Mouse (Mus musculus): ENCODE measurements at regions not wholly inside any gene's neighbourhood (a gene's known extent, or its start where the extent isn't known, plus 50 kb on each side); places are given as distances from the start of the nearest gene placed in this dataset.

DNA sequence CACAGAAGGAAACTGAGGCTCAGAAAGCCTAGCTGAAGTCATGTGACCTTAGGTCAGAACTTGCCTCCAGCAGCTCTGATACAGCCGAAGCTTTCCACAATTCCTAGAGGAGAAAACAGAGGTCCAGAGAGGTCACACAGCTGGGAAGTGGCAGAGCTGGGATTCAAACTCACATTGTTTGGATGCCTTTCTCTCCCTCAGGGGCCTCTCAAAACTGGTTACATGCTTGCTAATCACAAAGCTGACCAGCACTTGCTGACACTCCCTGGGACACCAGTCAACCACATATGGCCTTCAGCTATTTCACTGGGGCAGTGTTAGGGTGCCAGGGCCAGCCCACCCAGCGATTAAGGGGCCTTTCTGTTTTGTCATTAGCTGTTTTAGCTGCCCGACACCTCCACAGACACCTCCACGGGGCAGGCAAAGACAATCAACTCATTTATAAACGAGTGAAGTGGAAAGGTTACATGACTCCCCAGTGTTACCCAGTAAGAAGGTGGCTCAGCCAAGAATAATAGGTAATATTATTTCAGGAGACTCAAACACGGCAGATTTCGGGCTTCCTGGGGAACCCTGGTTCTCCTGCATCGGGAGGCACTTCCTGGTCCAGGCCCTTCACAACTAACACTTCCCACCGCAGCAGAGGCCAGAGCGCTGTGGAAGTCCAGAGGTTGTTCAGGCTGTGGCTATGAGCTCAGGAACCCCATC lies 71.4 kb downstream of the 2410131K14Rik start:
- no peak for DNase-seq

DNA sequence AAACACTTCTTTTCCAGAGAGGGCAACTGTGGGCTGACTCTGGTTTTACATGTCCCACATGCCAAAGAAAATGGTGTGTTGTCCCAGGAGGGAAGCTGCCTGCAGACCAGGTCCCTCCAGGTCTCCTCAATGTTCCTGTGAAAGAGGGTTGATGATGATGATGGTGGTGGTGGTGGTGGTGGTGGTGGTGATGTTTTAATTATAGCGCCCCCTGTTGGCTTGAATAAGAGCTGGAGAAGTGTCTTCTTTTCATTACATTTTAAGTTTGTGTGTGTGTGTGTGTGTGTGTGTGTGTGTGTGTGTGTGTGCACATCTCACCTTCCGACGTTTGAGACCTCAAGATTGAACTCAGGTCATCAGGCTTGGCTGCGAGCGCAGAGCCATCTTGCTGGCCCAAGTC lies 73.0 kb downstream of the 2410131K14Rik start:
- no peak for DNase-seq

- DNase-seq = peak; percentile 65 to 80
Observed at GRCm38 (mm10) chr5:118318883-118319282, 73.9 kb downstream of the 2410131K14Rik start.

GRCm38 (mm10) chr5:118321719-118322455 lies 76.9 kb downstream of the 2410131K14Rik start:
- peak in 1 of 2 experiments; percentile 31 for DNase-seq

- DNase-seq = no peak
Observed at GRCm38 (mm10) chr5:118323151-118323550, 78.1 kb downstream of the 2410131K14Rik start.

DNA sequence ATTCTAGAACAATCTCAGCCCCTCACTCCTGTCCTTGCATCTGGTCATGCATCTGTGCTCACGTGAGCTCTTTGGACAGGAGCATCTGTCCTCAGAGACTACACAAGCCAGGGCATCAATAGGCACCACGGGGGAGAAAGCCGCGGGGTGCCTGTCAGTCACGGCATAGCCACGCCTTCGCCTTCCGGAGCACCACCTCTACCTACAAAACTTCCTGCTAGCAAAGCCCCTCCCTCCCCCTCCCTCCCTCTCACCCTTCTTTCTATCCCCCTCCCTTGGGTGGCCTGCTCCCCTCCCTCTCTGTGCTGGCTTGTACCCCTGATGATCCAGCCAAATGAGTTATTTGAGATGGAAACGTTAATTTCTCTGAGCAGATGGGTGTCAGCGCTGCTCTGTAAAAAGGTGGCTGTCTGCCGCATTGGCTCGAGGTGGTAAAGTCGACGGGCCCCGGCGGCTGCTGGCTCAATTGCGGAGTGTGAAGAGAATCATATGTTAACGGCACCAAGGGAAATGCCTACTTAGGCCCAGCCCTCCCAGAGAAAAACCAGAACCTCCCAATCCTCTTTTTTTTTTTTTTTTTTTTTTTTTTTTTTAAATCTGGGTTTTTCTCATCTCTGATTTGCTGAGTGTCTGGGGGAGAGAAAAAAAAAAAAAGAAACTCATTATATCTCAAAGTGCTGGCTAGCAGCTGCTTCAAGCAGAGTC lies 82.0 kb downstream of the 2410131K14Rik start:
- DNase-seq = peak; percentile 91 to 94

GRCm38 (mm10) chr5:118327961-118328712 lies 83.1 kb downstream of the 2410131K14Rik start:
- DNase-seq = peak; percentile 70 to 75

- no peak for DNase-seq
Observed at GRCm38 (mm10) chr5:118329143-118329542, 84.1 kb downstream of the 2410131K14Rik start.

DNA sequence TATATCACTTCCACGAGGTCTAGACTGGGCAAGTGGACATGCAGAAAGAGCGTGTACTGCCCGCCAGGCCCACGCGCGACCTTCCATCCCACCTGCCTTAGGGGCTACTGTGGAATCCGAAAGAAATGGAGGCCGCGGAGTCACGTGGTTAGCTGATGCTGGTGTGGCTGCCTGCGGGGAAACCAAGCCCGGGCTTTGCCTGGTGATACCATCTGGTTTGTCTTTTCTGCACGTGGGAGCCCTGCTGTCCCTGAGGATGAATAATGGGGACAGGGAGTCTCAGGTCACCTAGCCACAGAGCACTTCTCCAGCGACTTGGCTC lies 86.2 kb downstream of the 2410131K14Rik start:
- DNase-seq = peak in 1 of 2 experiments; percentile 65

DNA sequence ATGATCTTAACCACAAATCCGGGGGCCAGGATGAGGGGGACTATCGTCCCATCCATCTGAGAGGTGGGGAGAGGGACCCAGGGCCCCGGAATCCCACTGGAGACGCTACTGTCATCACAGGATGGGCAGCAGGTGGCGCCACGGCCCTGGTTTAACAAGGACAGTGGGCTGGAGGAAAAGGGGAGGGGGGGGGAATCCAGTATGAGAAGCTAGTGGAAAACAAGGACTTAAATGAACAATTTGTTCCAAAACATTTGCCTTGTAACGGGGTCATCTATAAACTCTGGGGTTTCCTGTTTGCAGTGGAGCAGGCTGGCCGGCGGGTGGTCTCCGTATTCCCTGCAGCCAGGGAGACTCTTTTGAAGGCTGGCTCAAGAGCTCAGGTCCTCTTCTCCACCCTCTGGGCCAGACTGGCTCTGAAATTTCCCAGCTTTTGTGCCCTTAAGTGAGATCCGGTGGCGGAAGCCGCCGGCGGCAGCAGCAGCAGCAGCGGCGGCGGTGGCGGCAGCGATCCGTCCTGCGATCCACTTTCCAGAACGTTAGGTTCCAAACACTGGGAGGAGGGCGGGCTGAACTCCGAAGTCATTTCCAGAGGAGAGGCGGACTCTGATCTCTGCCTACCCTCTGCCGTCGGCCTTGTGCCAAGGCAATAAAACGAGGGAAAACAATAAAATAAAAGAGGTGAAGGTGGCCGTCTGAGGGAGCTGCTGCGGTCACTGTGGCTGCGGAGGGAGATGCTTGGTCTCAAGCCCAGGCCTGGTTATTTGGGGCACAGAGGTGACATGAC lies 86.8 kb downstream of the 2410131K14Rik start:
- peak; percentile 94 to 96 for DNase-seq

DNA sequence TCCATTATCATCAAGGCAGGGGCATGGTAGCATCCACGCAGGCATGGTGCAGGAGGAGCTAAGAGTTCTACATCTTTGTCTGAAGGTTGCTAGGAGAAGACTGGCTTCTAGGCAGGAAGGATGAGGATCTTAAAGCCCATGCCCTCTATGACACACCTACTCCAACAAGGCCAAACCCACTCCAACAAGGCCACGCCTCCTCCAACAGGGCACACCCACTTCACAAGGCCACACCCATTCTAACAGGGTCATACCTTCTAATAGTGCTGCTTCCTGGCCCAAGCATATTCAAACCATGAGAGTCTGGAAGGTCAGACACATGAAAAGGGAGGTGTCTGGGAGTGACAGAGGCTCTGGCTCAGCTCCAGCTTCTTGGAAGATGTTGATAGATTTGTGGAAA lies 89.0 kb downstream of the 2410131K14Rik start:
- no peak for DNase-seq

GRCm38 (mm10) chr5:118338186-118338585 lies 93.2 kb downstream of the 2410131K14Rik start:
- no peak for DNase-seq

DNA sequence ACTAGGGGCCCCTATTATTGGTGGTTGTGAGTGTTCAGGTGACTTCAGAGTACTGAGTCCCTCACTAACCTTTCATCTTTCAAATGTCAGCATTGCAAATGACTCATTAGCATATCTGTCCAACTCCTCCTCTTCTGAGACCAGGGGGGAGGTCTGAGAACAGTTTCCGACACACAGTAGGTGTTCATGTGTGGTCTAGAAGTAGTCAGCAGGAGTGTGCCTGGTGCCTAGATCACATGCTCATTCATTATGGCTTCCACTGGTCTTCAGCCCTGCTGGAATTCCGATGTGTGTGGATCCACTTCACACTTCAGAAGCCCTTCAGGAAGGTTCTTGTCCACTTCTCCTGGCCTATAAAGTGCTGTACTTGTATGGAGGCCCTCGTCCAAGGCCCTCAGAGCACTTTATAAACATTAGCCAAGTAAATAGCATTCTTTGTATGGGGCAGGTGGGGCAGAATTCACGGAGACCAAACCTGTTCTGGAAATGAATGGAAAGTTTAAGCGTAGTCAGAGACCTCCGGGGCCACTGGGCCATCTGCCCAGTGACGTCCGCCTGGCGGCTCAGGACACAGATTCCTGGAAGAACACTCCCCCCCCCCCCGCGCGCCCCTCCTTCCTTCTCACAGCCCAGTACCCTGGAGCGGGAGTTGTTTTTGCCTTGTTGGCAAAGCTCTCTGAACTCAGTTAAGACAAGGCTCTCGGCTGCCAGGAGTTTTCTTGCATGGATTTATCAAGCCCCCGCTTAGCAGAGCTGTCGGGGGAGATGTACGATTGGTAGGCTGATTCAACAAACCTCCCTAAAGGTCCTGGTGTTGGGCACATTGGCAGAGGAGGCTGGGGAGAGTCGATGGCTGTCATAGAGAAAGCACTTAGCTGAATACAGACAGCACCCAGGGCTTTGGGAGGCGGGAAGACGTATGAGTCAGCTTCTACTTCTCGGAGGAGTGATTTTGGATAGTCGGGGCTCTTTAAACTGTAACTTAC lies 94.9 kb downstream of the 2410131K14Rik start:
- peak in 1 of 2 experiments; percentile 65 for DNase-seq

- DNase-seq = peak; percentile 52 to 57
Observed at GRCm38 (mm10) chr5:118343444-118344320, 98.7 kb downstream of the 2410131K14Rik start.

- DNase-seq = peak in 1 of 2 experiments; percentile 55
Observed at GRCm38 (mm10) chr5:118345226-118345625, 100.2 kb downstream of the 2410131K14Rik start.

DNA sequence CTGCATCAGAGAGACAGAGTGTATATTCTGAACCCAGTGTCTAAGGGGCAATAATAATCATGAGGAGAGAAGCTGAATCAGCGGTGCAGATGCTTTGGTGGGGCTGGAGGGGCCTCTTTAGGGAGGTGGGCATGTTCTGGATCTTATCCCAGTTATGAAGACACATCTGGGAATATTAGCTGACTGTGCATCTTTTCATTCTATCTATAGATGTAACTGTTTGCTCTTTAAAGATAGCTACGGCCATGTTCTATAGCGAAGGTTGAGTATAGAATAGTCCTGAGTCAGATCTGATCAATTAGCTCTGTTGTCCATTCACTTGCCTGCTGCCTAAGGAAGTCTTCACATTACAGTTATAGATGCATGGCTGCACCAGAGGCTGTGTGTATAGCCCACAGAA lies 104.0 kb downstream of the 2410131K14Rik start:
- no peak for DNase-seq

- no peak for DNase-seq
Observed at GRCm38 (mm10) chr5:118351301-118351700, 106.3 kb downstream of the 2410131K14Rik start.

GRCm38 (mm10) chr5:118352142-118352541 lies 107.1 kb downstream of the 2410131K14Rik start:
- DNase-seq = no peak

GRCm38 (mm10) chr5:118353061-118353460 lies 108.0 kb downstream of the 2410131K14Rik start:
- DNase-seq = no peak

- no peak for DNase-seq
Observed at GRCm38 (mm10) chr5:118353689-118354088, 108.7 kb downstream of the 2410131K14Rik start.

All from cerebellum, postnatal 10 days (tissue).